Mouse (Mus musculus) stomach, postnatal 0 days (tissue): ENCODE results near the gene Dnm3.

Source experiments
- CTCF ChIP-seq: IDR thresholded peaks from 2 replicates; pipeline ENCODE4 v1.5.1; 2016; ENCODE audit warnings: antibody characterized with exemption, low read depth, mild to moderate bottlenecking, moderate library complexity
- EP300 ChIP-seq: optimal IDR thresholded peaks from 2 replicates; pipeline ENCODE3; 2016; ENCODE audit warnings: antibody characterized with exemption

DNA sequence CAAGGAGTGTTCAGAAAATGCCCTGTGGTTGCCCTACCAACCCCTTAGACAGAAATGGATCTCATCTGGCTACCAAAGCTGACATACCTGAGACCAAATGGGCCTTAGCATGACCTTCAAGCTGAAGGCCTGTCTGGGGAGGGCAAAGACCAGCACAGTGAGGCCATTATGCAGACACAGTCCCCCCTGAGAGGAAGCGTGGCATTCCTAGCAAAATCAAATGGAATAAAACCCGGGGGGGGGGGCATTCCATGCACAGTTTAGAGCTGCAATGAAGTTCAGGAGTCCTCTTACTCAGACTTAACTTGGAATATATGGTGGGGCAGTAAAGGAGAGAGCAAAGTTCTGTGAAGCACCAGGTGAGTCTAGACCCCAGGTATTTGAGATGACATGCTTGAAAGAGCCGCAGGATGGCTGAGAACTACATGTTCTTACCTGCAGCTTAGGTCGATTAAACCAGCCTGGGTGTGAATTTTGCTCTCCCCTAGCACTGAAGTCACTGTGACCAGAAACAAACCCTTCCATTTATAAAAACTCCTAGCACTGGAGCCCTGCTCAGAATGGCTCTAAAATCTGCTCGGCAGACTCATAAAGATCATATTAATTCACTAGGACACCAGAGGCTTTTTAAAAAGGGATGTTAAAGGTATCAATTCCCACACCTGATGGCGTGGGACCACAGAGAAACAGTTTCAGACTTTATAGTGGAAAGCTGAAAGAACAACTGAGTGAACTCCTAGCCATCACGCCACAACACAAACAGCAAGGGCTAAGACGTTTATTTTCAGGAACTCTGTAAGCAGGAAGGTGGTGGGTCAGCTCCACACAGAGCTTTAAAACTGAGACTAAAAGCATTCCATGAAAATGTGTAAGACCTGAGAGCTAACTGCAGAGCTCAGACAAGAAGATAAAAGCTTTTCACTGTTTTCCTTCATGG, 350.7 kb downstream of the Dnm3 start:
- TF ChIP-seq CTCF (no peak), EP300 (no peak)
